Mouse (Mus musculus): ENCODE measurements at regions not wholly inside any gene's neighbourhood (a gene's known extent, or its start where the extent isn't known, plus 50 kb on each side); places are given as distances from the start of the nearest gene placed in this dataset.

DNA sequence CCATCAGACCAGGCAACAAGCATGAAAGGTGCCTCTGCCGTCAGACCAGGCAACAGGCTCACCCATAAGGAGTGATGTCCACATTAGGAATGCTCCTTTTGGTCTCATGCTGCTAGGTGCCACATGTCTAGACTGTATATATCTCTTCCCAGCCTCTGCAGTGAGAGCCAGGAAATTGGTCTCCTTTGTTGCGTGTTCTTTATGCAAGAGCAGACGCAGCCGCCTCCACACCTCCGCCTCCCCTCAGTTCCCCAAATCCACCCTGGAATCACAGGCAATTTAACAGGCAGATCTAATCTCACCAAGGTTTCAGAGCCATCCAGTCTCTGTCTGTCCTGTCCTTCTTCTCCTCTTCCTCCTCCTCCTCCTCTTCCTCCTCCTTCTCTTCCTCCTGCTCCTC lies 207.0 kb downstream of the CK137956 start:
- no peak for ATAC-seq (replicated peaks; ENCODE audit: poor library complexity, severe bottlenecking)

DNA sequence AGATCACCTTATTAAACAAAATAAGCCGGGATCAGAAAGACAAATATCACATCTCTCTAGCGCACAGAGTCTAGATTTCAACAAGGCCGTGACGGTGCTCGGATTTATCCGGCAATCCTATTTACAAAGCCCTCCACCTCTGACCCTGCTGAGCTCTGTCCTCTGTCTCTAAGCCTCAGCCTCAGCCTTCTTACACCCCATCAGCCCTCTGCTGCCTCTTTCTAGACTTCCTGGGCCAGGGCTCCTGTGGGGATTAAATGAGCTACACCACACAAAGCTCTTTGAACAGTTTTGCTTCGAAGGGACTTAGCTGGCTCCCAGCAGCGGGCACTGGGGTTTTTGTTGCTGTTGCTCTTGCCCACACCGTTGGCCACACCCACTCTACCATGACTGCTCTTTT lies 211.8 kb downstream of the CK137956 start:
- no peak for ATAC-seq (replicated peaks; ENCODE audit: poor library complexity, severe bottlenecking)

DNA sequence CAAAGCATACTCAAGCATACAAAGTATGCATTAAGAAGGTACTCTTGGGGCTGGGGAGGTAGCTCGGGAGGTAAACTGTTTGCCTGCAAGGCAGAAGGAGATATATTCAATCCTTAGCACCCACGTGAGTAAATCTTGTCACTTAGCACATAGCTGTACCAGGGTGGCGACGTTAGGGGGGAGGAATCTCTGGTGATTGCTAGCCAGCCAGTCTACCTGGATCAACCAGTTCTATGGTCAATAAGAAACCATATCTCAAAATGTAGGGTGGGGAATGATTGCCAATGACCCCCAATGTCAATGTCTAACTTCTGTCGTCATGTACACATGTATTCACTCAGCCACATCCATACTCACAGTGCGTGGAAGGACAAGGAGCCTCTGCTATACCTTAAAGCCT lies 214.5 kb downstream of the CK137956 start:
- no peak for ATAC-seq (replicated peaks; ENCODE audit: poor library complexity, severe bottlenecking)

DNA sequence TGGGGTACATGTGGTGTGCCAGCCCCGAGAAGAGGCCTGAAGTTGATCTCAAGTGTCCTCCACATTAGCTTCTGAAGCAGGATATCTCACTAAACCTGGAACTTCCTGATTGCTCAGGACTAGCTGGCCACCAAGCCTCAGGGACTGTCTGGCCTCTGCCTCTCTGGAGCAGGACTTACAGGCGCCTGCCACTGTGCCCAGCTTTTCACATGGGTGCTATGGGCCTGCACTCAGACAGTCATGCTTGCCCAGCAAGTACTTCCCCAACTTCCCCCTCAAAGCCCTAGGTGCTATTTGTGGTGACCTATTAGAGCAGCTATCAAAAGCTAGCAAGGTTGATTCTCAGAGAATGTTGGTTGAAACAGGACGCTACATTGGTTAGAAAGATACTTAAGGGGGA lies 220.0 kb downstream of the CK137956 start:
- no peak for ATAC-seq (replicated peaks; ENCODE audit: poor library complexity, severe bottlenecking)

GRCm38 (mm10) chr4:127747876-127748275 lies 222.9 kb downstream of the CK137956 start:
- no peak for ATAC-seq (replicated peaks; ENCODE audit: poor library complexity, severe bottlenecking)

- ATAC-seq (replicated peaks; ENCODE audit: poor library complexity, severe bottlenecking) = no peak
These were observed 234.0 kb downstream of the CK137956 start for GRCm38 (mm10) chr4:127736781-127737180.

GRCm38 (mm10) chr4:127736151-127736550 lies 234.6 kb downstream of the CK137956 start:
- ATAC-seq (replicated peaks; ENCODE audit: poor library complexity, severe bottlenecking) = no peak

DNA sequence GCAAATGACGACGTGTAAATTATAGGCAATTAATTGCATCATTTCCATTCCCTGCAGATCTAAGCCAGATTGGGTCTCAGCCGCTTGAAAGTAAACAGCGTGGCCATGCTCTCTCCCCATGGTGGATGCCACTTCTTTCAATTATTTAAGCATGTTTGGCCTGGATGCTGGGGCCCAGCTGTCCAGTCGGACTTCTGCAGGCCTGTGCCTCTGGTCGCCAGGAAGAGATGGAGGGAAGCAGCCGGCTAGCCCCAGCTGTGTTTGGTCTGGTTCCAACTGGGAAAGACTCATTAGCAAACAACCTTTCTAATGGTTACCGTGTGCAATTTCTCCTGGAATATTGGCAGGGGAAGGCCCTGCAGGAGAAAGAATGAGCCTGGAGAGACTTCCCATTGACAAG lies 236.1 kb downstream of the CK137956 start:
- no peak for ATAC-seq (replicated peaks; ENCODE audit: poor library complexity, severe bottlenecking)

- ATAC-seq (replicated peaks; ENCODE audit: poor library complexity, severe bottlenecking) = no peak
These were observed 252.1 kb downstream of the CK137956 start for GRCm38 (mm10) chr4:127718661-127719060.

GRCm38 (mm10) chr4:127712274-127712673 lies 258.5 kb downstream of the CK137956 start:
- no peak for ATAC-seq (replicated peaks; ENCODE audit: poor library complexity, severe bottlenecking)

GRCm38 (mm10) chr4:127710816-127711215 lies 259.9 kb downstream of the CK137956 start:
- no peak for ATAC-seq (replicated peaks; ENCODE audit: poor library complexity, severe bottlenecking)

GRCm38 (mm10) chr4:127709746-127710145 lies 261.0 kb downstream of the CK137956 start:
- ATAC-seq (replicated peaks; ENCODE audit: poor library complexity, severe bottlenecking) = no peak

- no peak for ATAC-seq (replicated peaks; ENCODE audit: poor library complexity, severe bottlenecking)
These were observed 262.6 kb downstream of the CK137956 start for GRCm38 (mm10) chr4:127708186-127708585.

- ATAC-seq (replicated peaks; ENCODE audit: poor library complexity, severe bottlenecking) = no peak
These were observed 263.6 kb downstream of the CK137956 start for GRCm38 (mm10) chr4:127707126-127707525.

GRCm38 (mm10) chr4:127701651-127702050 lies 269.1 kb downstream of the CK137956 start:
- ATAC-seq (replicated peaks; ENCODE audit: poor library complexity, severe bottlenecking) = no peak

GRCm38 (mm10) chr4:127689986-127690385 lies 280.8 kb downstream of the CK137956 start:
- ATAC-seq (replicated peaks; ENCODE audit: poor library complexity, severe bottlenecking) = no peak

DNA sequence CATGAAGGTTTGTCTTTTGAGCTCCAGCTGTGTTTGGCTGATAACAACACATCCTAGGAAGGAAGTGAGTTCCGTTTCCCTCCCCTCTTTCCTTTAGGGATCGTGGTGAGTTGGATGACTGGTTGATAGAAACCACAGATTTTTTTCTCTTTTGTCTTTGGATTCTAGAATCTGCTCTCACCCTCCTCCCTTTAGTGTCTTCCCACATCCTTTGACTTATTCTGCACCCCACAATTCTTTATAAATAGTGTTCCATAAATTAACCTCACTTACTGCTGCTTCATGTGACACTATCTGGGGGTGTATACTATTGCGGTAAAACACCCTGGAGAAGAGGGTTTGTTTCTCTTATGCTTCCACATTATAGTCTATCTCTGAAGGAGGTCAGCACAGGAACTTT lies 285.7 kb downstream of the CK137956 start:
- ATAC-seq (replicated peaks; ENCODE audit: poor library complexity, severe bottlenecking) = no peak

GRCm38 (mm10) chr4:127679391-127679790 lies 291.4 kb downstream of the CK137956 start:
- ATAC-seq (replicated peaks; ENCODE audit: poor library complexity, severe bottlenecking) = no peak

GRCm38 (mm10) chr4:127678437-127678836 lies 292.3 kb downstream of the CK137956 start:
- no peak for ATAC-seq (replicated peaks; ENCODE audit: poor library complexity, severe bottlenecking)

GRCm38 (mm10) chr4:127675745-127676315 lies 294.9 kb downstream of the CK137956 start:
- no peak for ATAC-seq (replicated peaks; ENCODE audit: poor library complexity, severe bottlenecking)

DNA sequence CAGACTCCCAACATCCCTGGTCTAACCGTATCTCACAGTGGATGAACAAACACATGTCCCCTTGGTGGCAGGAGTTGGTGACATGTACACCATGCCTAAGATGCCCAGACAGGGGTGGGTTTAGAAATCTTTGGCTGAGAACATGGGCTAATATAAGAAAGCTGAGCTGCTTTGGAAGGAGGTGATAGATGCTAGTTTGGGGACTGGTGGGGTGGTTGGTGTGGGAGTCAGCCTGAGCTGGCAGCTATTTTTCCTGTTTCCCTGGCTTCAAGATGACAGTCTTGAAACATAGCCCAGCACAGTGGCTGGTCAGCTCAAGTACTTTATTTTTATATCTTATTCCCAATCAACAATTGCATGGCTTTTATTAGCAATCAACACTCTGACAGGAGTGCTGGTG lies 302.0 kb upstream of the Gjb5 start:
- ATAC-seq (replicated peaks; ENCODE audit: poor library complexity, severe bottlenecking) = no peak

DNA sequence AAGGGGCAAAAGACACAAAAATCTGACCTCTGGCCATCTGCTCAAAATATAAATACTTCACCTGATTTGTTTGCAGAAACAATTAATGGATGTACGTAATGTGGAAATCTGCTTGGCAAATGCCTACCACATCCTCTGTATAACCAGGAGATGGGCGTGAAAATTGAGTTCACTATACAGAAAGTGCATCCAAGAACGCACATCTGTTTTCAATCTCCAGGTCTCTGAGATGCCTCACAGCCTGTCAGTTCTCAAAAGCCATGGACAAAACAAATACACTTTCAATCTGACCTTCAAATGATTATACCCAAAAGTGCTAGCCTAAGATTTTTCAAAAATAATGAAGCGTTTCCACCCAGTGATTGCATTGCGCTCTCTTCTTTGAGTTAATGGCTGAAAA lies 293.6 kb upstream of the Gjb5 start:
- ATAC-seq (replicated peaks; ENCODE audit: poor library complexity, severe bottlenecking) = no peak

DNA sequence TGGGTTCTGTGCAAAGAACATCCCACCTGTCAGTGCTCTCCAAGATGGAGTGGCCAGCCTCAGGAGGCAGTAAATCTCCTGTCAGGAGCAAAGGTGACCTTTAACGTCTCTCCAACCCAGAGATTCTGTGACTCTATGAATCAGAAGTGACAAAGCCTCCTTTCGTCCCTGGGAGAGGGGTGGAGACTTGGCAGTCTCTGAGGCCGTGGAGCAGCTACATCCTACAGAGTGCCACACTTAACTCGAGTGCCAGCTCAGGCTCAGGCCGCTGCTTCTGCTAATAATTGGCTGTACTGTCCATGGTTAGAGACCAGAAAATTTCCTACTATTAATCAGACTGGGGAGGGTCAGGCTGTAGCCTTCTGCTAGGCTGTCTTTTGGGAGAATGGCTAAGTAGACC lies 290.0 kb upstream of the Gjb5 start:
- ATAC-seq (replicated peaks; ENCODE audit: poor library complexity, severe bottlenecking) = no peak
